Mouse (Mus musculus) embryonic fibroblast, embryonic 13.5 days (primary cell): Measurements from ENCODE around the gene Ovol1.

Source experiments
- CTCF ChIP-seq: IDR thresholded peaks from 2 replicates; pipeline ENCODE4 v1.5.1; 2011; ENCODE audit warnings: mild to moderate bottlenecking, control low read depth, low read length, moderate library complexity, borderline replicate concordance; ENCODE audit not compliant: insufficient read depth
- POLR2A ChIP-seq: IDR thresholded peaks from 2 replicates; pipeline ENCODE4 v1.6.1; 2011; ENCODE audit warnings: low read depth, mild to moderate bottlenecking, control low read depth, low read length, moderate library complexity

GRCm38 (mm10) chr19:5558169-5558568 is 2.3 kb downstream of the Ovol1 start:
- TF ChIP-seq CTCF: no peak
- no peak for TF ChIP-seq POLR2A
